Mouse (Mus musculus): Measurements from ENCODE around the gene Zfp426. TPM values are rescaled to one million over a fixed set of nuclear protein-coding genes. Genes with fewer than 3 reads are reported as not detected.

Gene Zfp426
- total RNA-seq (2012; rRNA removed), result 9.1 and 10.9 TPM in 2 replicates

- in situ Hi-C loops (cut with MboI; ENCODE audit: low sequenced_read_pairs in 2 of 2, unreplicated experiment in 2 of 2), result no loop called here
- Histone ChIP-seq H3K27ac (ENCODE audit: insufficient read depth, low read depth, low read length, poor library complexity, severe bottlenecking) (peak within 1 kb of the TSS; percentile 16; the same call in 1 of the 2 replicates), H3K36me3 (ENCODE audit: control insufficient read depth, insufficient read depth, low read length, poor library complexity, severe bottlenecking) (peaks cover 3% of the 10 kb centered on the region; the same call in 1 of the 2 replicates), H3K4me3 (ENCODE audit: insufficient read depth in 1 of 2, low read depth in 1 of 2, low read length in 2 of 2, poor library complexity in 1 of 2, severe bottlenecking in 1 of 2) (peak within 1 kb of the TSS; percentile 90 to 99), H3K4me1 (ENCODE audit: control insufficient read depth in 2 of 2, insufficient read depth in 2 of 2, low read length in 2 of 2, poor library complexity in 1 of 2) (no peaks in the 10 kb centered on the region), H3K9me3 (ENCODE audit: control insufficient read depth, insufficient read depth, low read depth, low read length) (no peaks in the 10 kb centered on the region), H3K9ac (ENCODE audit: insufficient read depth, low read depth, low read length, poor library complexity, severe bottlenecking) (peak within 1 kb of the TSS; percentile 90)
- no peak for TF ChIP-seq ZNF384 (IDR thresholded peaks at IDR 0.05; ENCODE audit: low read depth, low read length)
- TF ChIP-seq HCFC1 (IDR thresholded peaks at IDR 0.05; ENCODE audit: borderline replicate concordance, insufficient read depth, low read length), result peak; percentile 55; the same call in 1 of the 2 replicates
- DNase-seq (ENCODE audit: low read depth, low spot score), result peak; percentile 69
Observed at GRCm38 (mm10) chr9:20492527-20493233, at the start of gene Zfp426. Zfp426 (minus strand) TSS chr9:20492746.

DNA sequence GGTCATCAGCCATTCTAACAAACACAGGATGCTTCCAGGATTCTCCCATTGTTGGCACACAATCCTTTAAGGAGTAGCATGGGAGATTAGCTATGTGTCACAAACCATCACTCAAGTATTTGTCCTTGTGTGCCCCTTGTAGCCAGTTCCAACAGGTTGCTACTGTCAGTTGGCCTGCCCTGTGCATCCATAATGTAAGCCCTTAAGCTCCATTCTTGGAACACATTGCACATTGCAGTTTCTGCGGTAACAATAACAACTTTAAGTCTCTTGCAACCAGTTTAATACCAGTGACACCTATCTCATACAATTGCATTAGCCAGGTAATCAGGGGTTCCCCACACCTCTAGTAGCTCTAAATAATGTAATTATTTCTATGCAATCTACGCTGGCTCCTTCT, 44.1 kb upstream of the Zfp426 start:
- in situ Hi-C loops (cut with MboI; ENCODE audit: low sequenced_read_pairs in 2 of 2, unreplicated experiment in 2 of 2), result no loop called here
- Histone ChIP-seq H3K9ac (ENCODE audit: insufficient read depth, low read depth, low read length, poor library complexity, severe bottlenecking) (no peak overlapping the region), H3K4me3 (ENCODE audit: insufficient read depth in 1 of 2, low read depth in 1 of 2, low read length in 2 of 2, poor library complexity in 1 of 2, severe bottlenecking in 1 of 2) (no peak overlapping the region), H3K9me3 (ENCODE audit: control insufficient read depth, insufficient read depth, low read depth, low read length) (no peaks in the 10 kb centered on the region), H3K27ac (ENCODE audit: insufficient read depth, low read depth, low read length, poor library complexity, severe bottlenecking) (no peak overlapping the region), H3K4me1 (ENCODE audit: control insufficient read depth in 2 of 2, insufficient read depth in 2 of 2, low read length in 2 of 2, poor library complexity in 1 of 2) (no peaks in the 10 kb centered on the region), H3K36me3 (ENCODE audit: control insufficient read depth, insufficient read depth, low read length, poor library complexity, severe bottlenecking) (no peaks in the 10 kb centered on the region)
- no peak for DNase-seq (ENCODE audit: low read depth, low spot score)
- TF ChIP-seq HCFC1 (IDR thresholded peaks at IDR 0.05; ENCODE audit: borderline replicate concordance, insufficient read depth, low read length) (no peak), CHD2 (IDR thresholded peaks at IDR 0.05; ENCODE audit: low read depth, low read length) (no peak), ZNF384 (IDR thresholded peaks at IDR 0.05; ENCODE audit: low read depth, low read length) (no peak), MAFK (IDR thresholded peaks at IDR 0.05; ENCODE audit: insufficient read depth, low read depth, low read length) (no peak), ZC3H11A (IDR thresholded peaks at IDR 0.05; ENCODE audit: borderline replicate concordance, low read depth, low read length) (no peak)

DNA sequence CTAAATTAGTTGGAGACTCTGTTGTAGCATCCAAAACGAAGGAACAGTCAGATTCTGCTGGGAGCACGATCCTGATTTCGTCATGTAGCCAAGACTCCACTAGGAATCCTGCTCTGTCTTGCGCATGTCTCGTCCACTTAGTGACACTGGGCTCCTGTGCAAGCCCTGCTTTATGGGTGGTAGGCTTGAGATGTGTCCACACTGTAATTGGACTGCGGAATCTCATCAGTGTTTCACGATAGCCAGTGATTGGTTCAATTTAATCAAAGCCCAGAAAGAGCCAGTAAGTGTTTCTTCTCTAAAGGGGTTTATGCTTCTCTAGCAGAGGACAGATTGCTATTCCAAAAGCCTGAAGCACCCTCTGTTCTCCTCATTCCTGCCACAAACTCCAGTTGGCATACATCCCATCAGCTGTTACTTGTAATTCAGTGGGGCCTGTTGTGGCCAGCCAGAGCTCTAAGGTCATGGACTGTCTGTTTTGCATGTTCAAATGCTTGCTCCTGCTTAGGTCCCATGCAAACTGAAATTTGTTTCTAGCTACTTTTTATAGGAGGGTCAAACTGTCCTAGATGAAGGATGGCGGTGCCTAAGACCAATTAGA, 41.9 kb upstream of the Zfp426 start:
- TF ChIP-seq MAFK (IDR thresholded peaks at IDR 0.05; ENCODE audit: insufficient read depth, low read depth, low read length) (no peak), ZNF384 (IDR thresholded peaks at IDR 0.05; ENCODE audit: low read depth, low read length) (no peak), ZC3H11A (IDR thresholded peaks at IDR 0.05; ENCODE audit: borderline replicate concordance, low read depth, low read length) (no peak), CHD2 (IDR thresholded peaks at IDR 0.05; ENCODE audit: low read depth, low read length) (no peak), HCFC1 (IDR thresholded peaks at IDR 0.05; ENCODE audit: borderline replicate concordance, insufficient read depth, low read length) (no peak)
- no peak overlapping the region for H3K27ac ChIP-seq (ENCODE audit: insufficient read depth, low read depth, low read length, poor library complexity, severe bottlenecking)
- in situ Hi-C loops (cut with MboI; ENCODE audit: low sequenced_read_pairs in 2 of 2, unreplicated experiment in 2 of 2), result no loop called here
- H3K9me3 ChIP-seq (ENCODE audit: control insufficient read depth, insufficient read depth, low read depth, low read length), result no peaks in the 10 kb centered on the region
- no peaks in the 10 kb centered on the region for H3K4me1 ChIP-seq (ENCODE audit: control insufficient read depth in 2 of 2, insufficient read depth in 2 of 2, low read length in 2 of 2, poor library complexity in 1 of 2)
- no peak overlapping the region for H3K4me3 ChIP-seq (ENCODE audit: insufficient read depth in 1 of 2, low read depth in 1 of 2, low read length in 2 of 2, poor library complexity in 1 of 2, severe bottlenecking in 1 of 2)
- no peak for DNase-seq (ENCODE audit: low read depth, low spot score)
- H3K36me3 ChIP-seq (ENCODE audit: control insufficient read depth, insufficient read depth, low read length, poor library complexity, severe bottlenecking), result no peaks in the 10 kb centered on the region
- H3K9ac ChIP-seq (ENCODE audit: insufficient read depth, low read depth, low read length, poor library complexity, severe bottlenecking), result no peak overlapping the region

DNA sequence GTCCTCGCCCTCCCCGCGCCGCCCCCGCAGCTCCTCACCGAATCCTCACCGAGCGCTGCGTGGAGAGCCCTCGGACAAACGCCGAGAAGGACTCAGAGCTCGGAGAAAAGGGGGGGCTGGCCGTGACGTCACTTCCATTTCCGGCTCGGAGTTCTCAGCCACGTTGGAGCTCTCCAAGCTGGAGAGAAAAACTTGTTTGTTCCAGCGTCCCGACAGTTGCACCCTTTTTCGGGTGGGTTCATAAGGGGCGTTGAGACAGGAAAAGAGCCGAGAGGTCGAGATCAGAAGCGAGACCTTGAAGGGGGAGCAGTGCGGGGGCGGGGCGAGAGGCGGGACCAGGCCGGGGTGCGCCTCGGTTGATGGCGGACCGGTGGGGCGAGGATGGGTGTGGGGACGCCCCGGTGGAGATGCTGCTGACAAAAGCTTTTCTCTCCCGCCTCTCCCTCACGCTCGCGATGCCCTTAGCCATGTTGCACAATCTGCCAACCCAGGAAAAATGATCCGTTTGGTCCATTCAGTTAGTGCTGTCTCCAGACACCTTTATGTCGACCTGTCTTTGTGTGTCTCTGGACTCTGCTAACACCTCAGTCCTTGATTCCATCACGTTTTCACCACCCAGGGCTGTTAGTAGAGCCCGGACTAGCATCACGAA, 28.9 kb upstream of the Zfp426 start, which contains the start of gene Zfp266:
Zfp266 (minus strand) TSS at position 112 of the 652 bp plus-strand sequence.
- Histone ChIP-seq H3K9ac (ENCODE audit: insufficient read depth, low read depth, low read length, poor library complexity, severe bottlenecking) (peak within 1 kb of the TSS; percentile 91), H3K9me3 (ENCODE audit: control insufficient read depth, insufficient read depth, low read depth, low read length) (no peaks in the 10 kb centered on the region), H3K27ac (ENCODE audit: insufficient read depth, low read depth, low read length, poor library complexity, severe bottlenecking) (peak within 1 kb of the TSS; percentile 89), H3K36me3 (ENCODE audit: control insufficient read depth, insufficient read depth, low read length, poor library complexity, severe bottlenecking) (peaks cover 6% of the 10 kb centered on the region), H3K4me1 (ENCODE audit: control insufficient read depth in 2 of 2, insufficient read depth in 2 of 2, low read length in 2 of 2, poor library complexity in 1 of 2) (peaks cover 2 to 5% of the 10 kb centered on the region in 2 experiments; a peak in 2 of 4 replicates), H3K4me3 (ENCODE audit: insufficient read depth in 1 of 2, low read depth in 1 of 2, low read length in 2 of 2, poor library complexity in 1 of 2, severe bottlenecking in 1 of 2) (peak within 1 kb of the TSS; percentile 80 to 86)
- no peak for TF ChIP-seq HCFC1 (IDR thresholded peaks at IDR 0.05; ENCODE audit: borderline replicate concordance, insufficient read depth, low read length)
- no peak for TF ChIP-seq ZC3H11A (IDR thresholded peaks at IDR 0.05; ENCODE audit: borderline replicate concordance, low read depth, low read length)
- no peak for TF ChIP-seq CHD2 (IDR thresholded peaks at IDR 0.05; ENCODE audit: low read depth, low read length)
- TF ChIP-seq ZNF384 (IDR thresholded peaks at IDR 0.05; ENCODE audit: low read depth, low read length), result no peak
- no peak for TF ChIP-seq MAFK (IDR thresholded peaks at IDR 0.05; ENCODE audit: insufficient read depth, low read depth, low read length)
- DNase-seq (ENCODE audit: low read depth, low spot score), result peak; percentile 63
- in situ Hi-C loops (cut with MboI; ENCODE audit: low sequenced_read_pairs in 2 of 2, unreplicated experiment in 2 of 2), result no loop called here

Data from ES-E14 (cell line).